Mouse (Mus musculus): Measurements from ENCODE around the gene Lrrc8d. TPM values are rescaled to one million over a fixed set of nuclear protein-coding genes. Genes with fewer than 3 reads are reported as not detected.

The Lrrc8d gene
- polyA plus RNA-seq, 1 experiment from 2014 or later, result 42.1 TPM

GRCm38 (mm10) chr5:105704573-105704972 is 4.8 kb downstream of the Lrrc8d start:
- Histone ChIP-seq H3K4me1 (ENCODE audit: control insufficient read depth, insufficient read depth, low read length) (peaks cover 32% of the 10 kb centered on the region; the same call in 1 of the 2 replicates), H3K4me2 (replicated peaks; ENCODE audit: low read depth, low read length) (no peak overlapping the region)

GRCm38 (mm10) chr5:105706635-105707034 is 6.9 kb downstream of the Lrrc8d start:
- Histone ChIP-seq H3K4me2 (replicated peaks; ENCODE audit: low read depth, low read length) (no peak overlapping the region), H3K4me1 (ENCODE audit: control insufficient read depth, insufficient read depth, low read length) (peaks cover 28% of the 10 kb centered on the region; the same call in 1 of the 2 replicates), H3K9me3 (ENCODE audit: control insufficient read depth, low read length) (no peaks in the 10 kb centered on the region), H3K4me3 (ENCODE audit: low read length) (no peak overlapping the region), H3K36me3 (ENCODE audit: control insufficient read depth, insufficient read depth, low read length) (peaks cover 5% of the 10 kb centered on the region; the same call in 1 of the 2 replicates), H3K27me3 (ENCODE audit: control insufficient read depth, insufficient read depth, low read length) (no peaks in the 10 kb centered on the region), H3K9ac (ENCODE audit: low read depth, low read length) (no peak overlapping the region), H3K27ac (ENCODE audit: low read depth, low read length) (no peak overlapping the region)
- ATAC-seq (ENCODE audit: low FRiP score, low TSS enrichment), result no peak
- 59% methylated on average over 11 of the region's 11 CpGs for WGBS

More at GRCm38 (mm10) chr5:105704573-105704972, 4.8 kb downstream of the Lrrc8d start:
- no peak overlapping the region for H3K4me3 ChIP-seq (ENCODE audit: low read length)
- H3K27me3 ChIP-seq (ENCODE audit: control insufficient read depth, insufficient read depth, low read length), result no peaks in the 10 kb centered on the region
- 43% methylated on average over 9 of the region's 9 CpGs for WGBS
- peaks cover 5% of the 10 kb centered on the region; the same call in 1 of the 2 replicates for H3K36me3 ChIP-seq (ENCODE audit: control insufficient read depth, insufficient read depth, low read length)
- no peak overlapping the region for H3K9ac ChIP-seq (ENCODE audit: low read depth, low read length)
- no peak overlapping the region for H3K27ac ChIP-seq (ENCODE audit: low read depth, low read length)
- ATAC-seq (ENCODE audit: low FRiP score, low TSS enrichment), result no peak
- H3K9me3 ChIP-seq (ENCODE audit: control insufficient read depth, low read length), result no peaks in the 10 kb centered on the region

- 80% methylated on average over 5 of the region's 5 CpGs for WGBS
- Histone ChIP-seq H3K9me3 (ENCODE audit: control insufficient read depth, low read length) (no peaks in the 10 kb centered on the region), H3K4me3 (ENCODE audit: low read length) (no peak overlapping the region), H3K27ac (ENCODE audit: low read depth, low read length) (no peak overlapping the region), H3K4me1 (ENCODE audit: control insufficient read depth, insufficient read depth, low read length) (peaks cover 21% of the 10 kb centered on the region; the same call in 1 of the 2 replicates), H3K36me3 (ENCODE audit: control insufficient read depth, insufficient read depth, low read length) (peaks cover 5% of the 10 kb centered on the region; the same call in 1 of the 2 replicates), H3K9ac (ENCODE audit: low read depth, low read length) (no peak overlapping the region), H3K4me2 (replicated peaks; ENCODE audit: low read depth, low read length) (no peak overlapping the region), H3K27me3 (ENCODE audit: control insufficient read depth, insufficient read depth, low read length) (no peaks in the 10 kb centered on the region)
- no peak for ATAC-seq (ENCODE audit: low FRiP score, low TSS enrichment)
Measured at GRCm38 (mm10) chr5:105708276-105708675, 8.5 kb downstream of the Lrrc8d start.

- H3K36me3 ChIP-seq (ENCODE audit: control insufficient read depth, insufficient read depth, low read length), result no peaks in the 10 kb centered on the region; the same call in 1 of the 2 replicates
- H3K27me3 ChIP-seq (ENCODE audit: control insufficient read depth, insufficient read depth, low read length), result no peaks in the 10 kb centered on the region
- no peaks in the 10 kb centered on the region for H3K9me3 ChIP-seq (ENCODE audit: control insufficient read depth, low read length)
- H3K4me2 ChIP-seq (replicated peaks; ENCODE audit: low read depth, low read length), result no peak overlapping the region
- H3K4me3 ChIP-seq (ENCODE audit: low read length), result no peak overlapping the region
- ATAC-seq (ENCODE audit: low FRiP score, low TSS enrichment), result no peak
- H3K4me1 ChIP-seq (ENCODE audit: control insufficient read depth, insufficient read depth, low read length), result peaks cover 17% of the 10 kb centered on the region; the same call in 1 of the 2 replicates
- H3K9ac ChIP-seq (ENCODE audit: low read depth, low read length), result no peak overlapping the region
- no peak overlapping the region for H3K27ac ChIP-seq (ENCODE audit: low read depth, low read length)
- WGBS, result 83% methylated on average over 7 of the region's 7 CpGs
Measured at GRCm38 (mm10) chr5:105710473-105710872, 10.7 kb downstream of the Lrrc8d start.

- WGBS, result 84% methylated on average over 6 of the region's 6 CpGs
- no peak overlapping the region for H3K4me2 ChIP-seq (replicated peaks; ENCODE audit: low read depth, low read length)
- H3K4me3 ChIP-seq (ENCODE audit: low read length), result no peak overlapping the region
- H3K9ac ChIP-seq (ENCODE audit: low read depth, low read length), result no peak overlapping the region
- H3K36me3 ChIP-seq (ENCODE audit: control insufficient read depth, insufficient read depth, low read length), result no peaks in the 10 kb centered on the region; the same call in 1 of the 2 replicates
- H3K4me1 ChIP-seq (ENCODE audit: control insufficient read depth, insufficient read depth, low read length), result peaks cover 29% of the 10 kb centered on the region
- no peak for ATAC-seq (ENCODE audit: low FRiP score, low TSS enrichment)
- no peak overlapping the region; the same call in 1 of the 2 replicates for H3K27ac ChIP-seq (ENCODE audit: low read depth, low read length)
- no peaks in the 10 kb centered on the region for H3K27me3 ChIP-seq (ENCODE audit: control insufficient read depth, insufficient read depth, low read length)
- H3K9me3 ChIP-seq (ENCODE audit: control insufficient read depth, low read length), result no peaks in the 10 kb centered on the region
Measured at GRCm38 (mm10) chr5:105714446-105714845, 14.7 kb downstream of the Lrrc8d start.

- H3K4me2 ChIP-seq (replicated peaks; ENCODE audit: low read depth, low read length), result no peak overlapping the region
- ATAC-seq (ENCODE audit: low FRiP score, low TSS enrichment), result no peak
Measured at GRCm38 (mm10) chr5:105715095-105715494, 15.3 kb downstream of the Lrrc8d start.

GRCm38 (mm10) chr5:105715531-105716124 is 15.9 kb downstream of the Lrrc8d start:
- peaks cover 24% of the 10 kb centered on the region for H3K4me1 ChIP-seq (ENCODE audit: control insufficient read depth, insufficient read depth, low read length)

More at GRCm38 (mm10) chr5:105715095-105715494, 15.3 kb downstream of the Lrrc8d start:
- Histone ChIP-seq H3K4me1 (ENCODE audit: control insufficient read depth, insufficient read depth, low read length) (peaks cover 29% of the 10 kb centered on the region), H3K9me3 (ENCODE audit: control insufficient read depth, low read length) (no peaks in the 10 kb centered on the region), H3K27ac (ENCODE audit: low read depth, low read length) (no peak overlapping the region), H3K36me3 (ENCODE audit: control insufficient read depth, insufficient read depth, low read length) (no peaks in the 10 kb centered on the region), H3K27me3 (ENCODE audit: control insufficient read depth, insufficient read depth, low read length) (no peaks in the 10 kb centered on the region), H3K9ac (ENCODE audit: low read depth, low read length) (no peak overlapping the region), H3K4me3 (ENCODE audit: low read length) (no peak overlapping the region)
- 72% methylated on average over 8 of the region's 8 CpGs for WGBS

GRCm38 (mm10) chr5:105717294-105717693 is 17.5 kb downstream of the Lrrc8d start:
- peak; percentile 33; the same call in 1 of the 2 replicates for ATAC-seq (ENCODE audit: low FRiP score, low TSS enrichment)
- no peak overlapping the region for H3K9ac ChIP-seq (ENCODE audit: low read depth, low read length)
- no peaks in the 10 kb centered on the region for H3K36me3 ChIP-seq (ENCODE audit: control insufficient read depth, insufficient read depth, low read length)
- H3K27ac ChIP-seq (ENCODE audit: low read depth, low read length), result no peak overlapping the region; the same call in 1 of the 2 replicates
- H3K27me3 ChIP-seq (ENCODE audit: control insufficient read depth, insufficient read depth, low read length), result no peaks in the 10 kb centered on the region
- H3K4me2 ChIP-seq (replicated peaks; ENCODE audit: low read depth, low read length), result no peak overlapping the region
- H3K9me3 ChIP-seq (ENCODE audit: control insufficient read depth, low read length), result no peaks in the 10 kb centered on the region
- no peak overlapping the region for H3K4me3 ChIP-seq (ENCODE audit: low read length)
- 77% methylated on average over 7 of the region's 7 CpGs for WGBS
- peaks cover 24% of the 10 kb centered on the region for H3K4me1 ChIP-seq (ENCODE audit: control insufficient read depth, insufficient read depth, low read length)

More at GRCm38 (mm10) chr5:105715531-105716124, 15.9 kb downstream of the Lrrc8d start:
- Histone ChIP-seq H3K9me3 (ENCODE audit: control insufficient read depth, low read length) (no peaks in the 10 kb centered on the region), H3K9ac (ENCODE audit: low read depth, low read length) (no peak overlapping the region), H3K4me2 (replicated peaks; ENCODE audit: low read depth, low read length) (no peak overlapping the region), H3K36me3 (ENCODE audit: control insufficient read depth, insufficient read depth, low read length) (no peaks in the 10 kb centered on the region), H3K4me3 (ENCODE audit: low read length) (no peak overlapping the region), H3K27me3 (ENCODE audit: control insufficient read depth, insufficient read depth, low read length) (no peaks in the 10 kb centered on the region), H3K27ac (ENCODE audit: low read depth, low read length) (no peak overlapping the region)
- peak; percentile 25 for ATAC-seq (ENCODE audit: low FRiP score, low TSS enrichment)
- WGBS, result 48% methylated on average over 10 of the region's 10 CpGs

GRCm38 (mm10) chr5:105718138-105718670 is 18.4 kb downstream of the Lrrc8d start:
- Histone ChIP-seq H3K4me3 (ENCODE audit: low read length) (no peak overlapping the region), H3K27ac (ENCODE audit: low read depth, low read length) (peak overlapping the region; percentile 42; the same call in 1 of the 2 replicates), H3K9me3 (ENCODE audit: control insufficient read depth, low read length) (no peaks in the 10 kb centered on the region), H3K4me2 (replicated peaks; ENCODE audit: low read depth, low read length) (no peak overlapping the region), H3K36me3 (ENCODE audit: control insufficient read depth, insufficient read depth, low read length) (no peaks in the 10 kb centered on the region), H3K4me1 (ENCODE audit: control insufficient read depth, insufficient read depth, low read length) (peaks cover 24% of the 10 kb centered on the region), H3K9ac (ENCODE audit: low read depth, low read length) (no peak overlapping the region), H3K27me3 (ENCODE audit: control insufficient read depth, insufficient read depth, low read length) (no peaks in the 10 kb centered on the region)
- WGBS, result 52% methylated on average over 11 of the region's 11 CpGs
- no peak for ATAC-seq (ENCODE audit: low FRiP score, low TSS enrichment)

Data from kidney, embryonic 14.5 days (tissue).